Mouse (Mus musculus) ES-CJ7 (cell line): ENCODE data around the gene Mertk.
A peak's percentile ranks its signal among the peaks of the same experiment; 100 is the strongest.

Experiments
- DNase-seq: peaks from one replicate; pipeline ENCODE4 v3.0.0; 2011; ENCODE audit warnings: low read depth, low spot score

Gene Mertk

DNA sequence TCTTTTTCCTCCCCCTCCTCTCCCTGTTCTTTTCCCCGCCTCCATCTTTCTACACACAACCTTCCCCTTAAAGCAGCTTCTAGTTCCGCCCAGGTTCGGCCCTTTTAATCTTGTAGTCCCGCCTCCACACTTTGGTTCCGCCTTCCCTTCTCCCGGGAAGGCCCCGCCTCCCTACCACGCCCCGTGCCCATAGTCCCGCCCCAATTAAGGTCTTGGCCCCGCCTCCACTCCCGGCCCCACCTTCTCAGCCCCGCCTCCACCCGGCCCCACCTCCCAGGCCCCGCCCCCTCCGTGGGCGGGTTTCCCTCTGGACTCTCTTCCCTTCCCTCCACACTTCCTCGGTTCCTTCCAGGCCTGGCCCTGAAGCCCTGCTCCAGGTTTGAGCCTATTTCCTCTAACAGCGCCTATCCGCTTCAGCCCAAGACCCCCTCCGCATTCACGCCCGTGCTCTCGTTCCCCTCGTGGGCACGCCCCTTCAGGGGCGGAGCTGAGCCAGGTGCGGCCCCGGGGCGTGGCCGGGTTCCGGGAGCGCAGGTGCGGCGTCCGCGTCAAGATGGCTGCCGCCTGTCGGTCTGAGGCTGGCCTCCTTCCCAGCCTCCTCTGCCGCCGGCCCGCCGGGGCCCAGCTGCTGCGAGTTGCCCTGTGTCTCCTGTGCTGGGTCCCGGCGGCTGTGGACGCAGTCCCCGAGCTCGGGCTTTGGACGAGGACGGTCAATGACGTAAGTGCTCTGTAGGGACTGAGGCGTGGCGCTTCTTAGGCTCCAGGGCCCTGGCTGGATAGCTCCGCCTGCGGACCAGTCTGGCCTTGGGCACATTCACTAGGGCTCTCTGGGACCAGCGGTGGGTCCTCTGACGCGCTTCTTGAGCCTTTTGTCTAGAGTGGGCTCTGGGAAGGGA, 119.3 kb downstream of the Mertk start, which contains the start of gene Tmem87b:
TSS of gene Tmem87b (plus strand) at position 333 of the 896 bp plus-strand sequence.
- DNase-seq = peak; percentile 97

DNA sequence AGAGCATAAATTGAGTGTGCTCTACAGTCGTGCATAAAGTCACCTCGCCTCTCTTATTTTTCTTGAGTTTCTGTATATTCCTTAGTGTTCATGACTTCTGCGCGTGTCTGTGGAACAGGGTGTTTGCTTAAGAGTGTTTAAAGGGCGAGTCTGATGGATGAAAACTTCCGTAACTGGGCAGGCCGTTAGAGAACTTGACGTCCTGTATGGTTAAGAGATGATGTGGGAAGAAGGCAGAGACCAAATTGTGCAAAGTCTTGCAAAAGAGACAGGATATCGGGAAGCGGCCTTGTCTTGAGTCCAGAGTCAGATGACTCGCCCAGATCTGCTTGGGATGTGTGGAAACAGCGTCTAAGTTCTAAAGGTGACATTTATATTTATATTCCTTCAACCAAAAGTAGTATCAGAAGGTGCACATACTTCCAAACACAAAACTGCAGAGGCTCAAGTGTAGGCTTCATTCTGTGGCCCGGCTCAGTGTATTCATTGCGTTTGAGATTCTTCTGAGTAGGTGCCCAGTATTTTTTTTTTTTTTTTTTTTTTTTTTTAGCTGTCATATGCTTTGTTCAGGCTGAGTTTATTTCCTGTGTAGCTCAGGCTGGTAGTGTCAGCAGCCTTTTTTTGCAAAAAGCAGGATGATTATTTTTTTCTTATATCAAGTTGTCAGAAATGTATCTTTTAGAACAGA, 120.3 kb downstream of the Mertk start:
- peak; percentile 10 for DNase-seq

DNA sequence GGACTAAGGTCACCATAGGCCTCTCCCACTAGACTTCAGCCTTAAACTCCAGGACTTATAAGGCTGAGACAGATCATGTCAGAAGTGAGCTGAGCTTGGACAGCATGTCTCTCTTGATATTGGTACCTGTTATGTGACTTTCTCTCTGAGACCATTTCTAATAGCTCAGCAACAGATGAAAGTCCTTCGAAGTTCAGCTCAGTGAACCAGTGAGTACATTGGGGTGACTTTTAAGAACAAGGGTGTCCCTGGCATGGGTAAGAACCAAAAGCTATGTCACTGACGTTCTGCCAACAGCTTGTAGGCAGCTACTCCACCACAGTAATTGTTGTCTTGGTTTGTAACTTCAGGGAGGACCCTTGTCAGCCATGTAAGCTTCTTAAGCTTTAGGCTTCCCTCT, 121.9 kb downstream of the Mertk start:
- DNase-seq = no peak

DNA sequence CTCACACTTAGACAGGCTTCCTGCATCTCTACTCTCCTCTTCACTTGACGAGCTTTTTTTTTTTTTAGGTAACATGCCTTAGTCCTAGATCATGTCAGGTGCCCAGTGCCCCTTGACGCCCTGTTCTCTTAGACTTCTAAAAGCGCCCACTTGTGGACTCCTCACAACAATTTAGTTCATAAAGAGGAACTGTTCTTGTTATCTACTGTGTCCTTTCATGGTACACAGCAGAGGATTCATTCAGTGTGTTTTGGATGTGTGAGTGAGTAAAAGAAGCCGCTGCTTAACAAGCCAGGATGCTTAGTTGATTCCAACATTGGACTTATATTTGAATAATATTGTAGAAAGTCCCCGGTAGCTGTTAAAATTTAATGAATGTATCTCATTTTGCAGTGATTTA, 125.1 kb downstream of the Mertk start:
- DNase-seq = no peak

DNA sequence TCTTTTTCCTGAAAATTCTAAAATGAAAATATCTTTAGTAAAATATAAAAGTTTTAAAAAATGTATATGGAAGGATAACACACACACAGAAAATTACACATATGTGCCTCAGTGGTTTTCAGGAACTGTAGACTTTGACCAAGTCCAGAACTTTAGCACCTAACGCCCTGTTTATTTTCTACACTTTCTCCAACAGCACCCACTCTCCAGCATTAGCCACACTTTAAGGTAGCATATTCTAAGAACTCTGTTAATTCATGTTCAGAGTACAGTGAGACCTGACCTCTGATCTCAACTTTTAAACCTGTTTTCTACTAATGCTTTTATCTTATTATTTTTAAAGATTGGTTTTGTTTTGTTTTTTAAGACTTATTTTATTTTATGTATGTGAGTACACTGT, 129.0 kb downstream of the Mertk start:
- DNase-seq = no peak

DNA sequence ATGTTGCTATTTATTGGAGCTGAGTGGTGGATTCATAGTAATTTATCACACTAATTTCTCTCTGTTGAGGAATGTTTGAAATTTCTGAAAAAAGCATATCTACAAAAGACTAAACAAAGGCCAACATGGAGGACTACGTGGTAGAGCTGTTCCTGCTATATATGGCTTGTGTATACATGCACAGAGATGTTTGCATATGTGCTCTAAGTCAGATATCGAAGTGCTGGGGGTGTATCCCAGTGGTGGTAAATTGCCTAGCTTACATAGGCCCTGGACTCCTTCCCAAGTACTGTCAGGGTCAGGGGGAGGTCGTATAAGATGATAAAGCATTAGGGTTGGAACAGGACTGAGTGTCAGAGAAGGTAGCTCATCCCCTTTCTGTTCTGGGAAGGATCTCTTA, 133.9 kb downstream of the Mertk start:
- no peak for DNase-seq

DNA sequence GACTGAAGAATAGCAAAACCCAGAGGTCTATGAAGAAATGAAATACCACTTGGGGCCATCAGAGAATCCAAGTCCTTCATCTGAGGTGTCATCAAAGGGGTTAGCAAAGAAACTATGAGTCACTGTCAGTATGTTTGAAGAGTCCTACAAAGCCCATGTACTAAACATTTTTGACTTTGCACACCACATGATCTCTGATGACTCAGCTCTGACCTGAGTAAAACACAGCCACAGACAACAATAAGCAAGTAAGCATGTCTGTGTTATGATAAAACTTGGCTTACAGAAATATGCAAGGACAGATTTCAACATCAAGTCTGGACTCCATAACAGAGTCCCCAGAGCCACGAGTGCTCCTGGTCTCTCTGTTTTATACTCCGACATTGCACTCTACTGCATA, 134.3 kb downstream of the Mertk start:
- DNase-seq = no peak

DNA sequence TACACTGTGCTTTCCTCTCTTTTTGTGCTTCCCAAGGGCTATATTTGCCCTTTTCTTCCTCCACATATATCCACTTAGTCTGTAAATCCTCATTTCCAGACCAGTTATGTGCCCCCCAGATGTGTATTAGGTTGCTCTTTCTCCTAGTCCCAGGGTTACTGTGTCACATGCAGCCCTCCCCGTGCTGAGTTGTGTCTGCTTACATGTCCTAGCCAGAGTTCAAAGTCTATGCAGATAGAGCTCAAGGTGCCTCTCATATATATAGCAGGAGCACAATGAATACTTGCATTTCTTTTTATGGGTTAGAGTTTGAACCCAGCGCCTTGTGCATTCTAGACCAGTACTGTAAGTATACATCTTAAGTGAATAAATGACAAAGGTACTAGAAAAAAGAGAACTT, 134.7 kb downstream of the Mertk start:
- DNase-seq = no peak

DNA sequence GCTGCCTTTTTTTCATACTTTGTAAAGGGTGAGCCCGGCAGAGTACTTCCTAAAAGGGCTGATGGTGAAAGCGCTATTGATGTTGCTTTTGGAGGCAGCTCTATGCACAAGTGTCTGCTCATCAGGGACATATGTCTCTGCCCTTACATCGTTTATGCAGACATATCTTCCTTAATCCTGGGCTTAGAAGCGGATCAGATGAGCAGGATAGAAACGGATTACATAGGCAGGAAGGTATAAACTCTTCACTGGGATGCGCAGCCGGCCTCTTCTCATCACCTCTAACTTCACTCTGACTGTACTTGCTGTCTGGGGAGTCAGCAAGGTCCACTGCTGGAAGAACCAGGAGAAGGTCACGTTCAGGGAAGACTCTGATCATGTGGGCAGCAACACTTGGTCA, 138.8 kb downstream of the Mertk start:
- DNase-seq = no peak

DNA sequence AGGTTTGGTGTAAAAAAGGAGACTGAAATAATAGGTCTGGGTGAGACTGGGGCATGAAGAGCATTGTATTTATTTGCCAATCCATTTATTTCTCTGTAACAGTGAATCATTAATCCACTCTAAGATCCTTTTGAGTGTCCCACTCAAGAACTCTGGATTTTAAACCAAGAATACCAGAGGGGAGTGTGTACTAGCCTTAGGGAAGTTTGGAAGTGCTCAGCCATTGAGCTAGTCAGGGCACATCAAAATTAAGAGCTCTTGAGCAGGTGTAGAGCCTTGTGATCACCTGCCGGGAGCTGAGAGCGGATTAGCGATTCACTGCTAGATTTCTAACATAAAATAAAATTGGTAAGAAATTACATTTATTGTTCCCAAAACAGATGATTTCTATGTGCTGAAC, 139.9 kb downstream of the Mertk start:
- DNase-seq = no peak

DNA sequence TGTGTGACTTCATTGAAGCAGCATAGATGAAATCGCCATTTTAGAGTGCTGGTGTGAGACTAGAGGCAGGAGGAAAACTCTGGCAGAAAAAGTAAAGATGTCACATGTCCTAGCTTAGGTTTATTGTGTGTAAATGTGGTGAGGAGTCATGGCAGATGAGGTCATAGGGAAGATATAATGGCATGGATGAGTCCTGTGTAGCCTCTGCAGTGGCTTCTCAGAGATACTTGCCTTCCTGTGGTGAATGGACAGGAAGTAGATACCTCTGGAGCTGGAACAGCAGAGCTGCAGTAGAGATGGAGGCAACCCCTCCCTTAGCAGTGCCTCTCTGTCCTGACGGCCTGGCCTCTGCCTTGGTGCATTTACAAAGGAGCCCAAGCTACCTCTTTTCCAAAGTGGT, 140.7 kb downstream of the Mertk start:
- no peak for DNase-seq

DNA sequence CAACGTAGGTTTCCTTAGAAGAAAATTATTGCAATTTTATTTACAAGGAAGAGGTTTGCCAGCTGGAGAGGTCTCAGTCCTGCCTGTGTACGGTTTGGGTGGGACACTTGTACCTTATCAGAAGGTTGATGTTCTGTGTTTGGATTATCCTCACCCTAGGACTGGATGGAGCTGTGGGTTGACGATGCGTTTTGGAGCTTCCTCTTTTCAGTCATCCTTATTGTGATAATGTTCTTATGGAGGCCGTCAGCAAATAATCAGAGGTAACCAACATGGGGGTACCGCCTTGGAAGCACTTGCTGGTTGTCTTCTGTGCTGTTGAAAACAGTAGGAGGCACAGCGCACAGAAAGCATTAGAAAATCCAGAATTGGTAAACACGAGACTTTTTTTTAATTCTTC, 143.7 kb downstream of the Mertk start:
- no peak for DNase-seq

DNA sequence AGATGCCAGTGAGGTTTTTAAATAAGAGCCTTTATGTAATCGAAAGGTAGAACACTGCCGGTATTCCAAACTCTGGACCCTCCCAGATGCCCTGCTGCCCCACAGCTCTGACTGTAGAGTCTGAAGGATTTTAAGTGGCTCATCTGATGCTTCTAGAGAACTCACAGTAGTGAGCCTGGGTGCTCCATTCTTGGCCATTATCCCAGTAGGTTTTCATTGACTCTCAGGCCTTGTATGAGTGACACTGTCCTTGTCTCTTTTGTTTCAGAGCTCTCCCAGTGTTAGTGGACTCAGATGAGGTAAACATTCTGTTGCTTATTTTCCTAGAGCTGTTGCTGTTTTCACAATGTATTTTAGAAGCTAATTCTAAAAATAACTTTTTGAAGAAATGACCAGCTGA, 151.3 kb downstream of the Mertk start:
- no peak for DNase-seq
